Mouse (Mus musculus) liver, embryonic 15.5 days (tissue): Measurements from ENCODE around the gene Kdm4c. TPM values are rescaled to one million over a fixed set of nuclear protein-coding genes. Genes with fewer than 3 reads are reported as not detected.
"Not testable (repeated sequence)": the region's sequence is repeated elsewhere in the genome, so short reads cannot be mapped to it uniquely, and the experiment has no call there.

Experiments
- ATAC-seq: fragments of 200-750 bp; cut with Nextera tagmentation; 2 replicates; pipeline ENCODE4 v1.8.0; 2017; ENCODE audit warnings: moderate number of reproducible peaks, mild to moderate bottlenecking, moderate library complexity; ENCODE audit not compliant: insufficient read depth
- H3K27ac ChIP-seq: fragments of 300-500 bp; sonication (generic); replicated peaks from 2 replicates; pipeline ENCODE4 v1.5.1; 2015; ENCODE audit warnings: mild to moderate bottlenecking, inconsistent platforms
- H3K27me3 ChIP-seq: fragments of 300-500 bp; sonication (generic); 2 replicates; pipeline ENCODE4 v1.6.1; 2015; ENCODE audit warnings: mild to moderate bottlenecking, inconsistent platforms
- H3K36me3 ChIP-seq: fragments of 300-500 bp; sonication (generic); replicated peaks from 2 replicates; pipeline ENCODE4 v1.6.1; 2015; ENCODE audit warnings: moderate library complexity, mild to moderate bottlenecking, inconsistent platforms
- H3K4me1 ChIP-seq: fragments of 300-500 bp; sonication (generic); replicated peaks from 2 replicates; pipeline ENCODE4 v1.6.1; 2015; ENCODE audit warnings: inconsistent platforms
- H3K4me2 ChIP-seq: fragments of 300-500 bp; sonication (generic); 2 replicates; pipeline ENCODE4 v1.6.1; 2015; ENCODE audit warnings: moderate library complexity, mild to moderate bottlenecking, inconsistent platforms
- H3K4me3 ChIP-seq: fragments of 300-500 bp; sonication (generic); replicated peaks from 2 replicates; pipeline ENCODE4 v1.5.1; 2015; ENCODE audit warnings: mild to moderate bottlenecking, inconsistent platforms
- H3K9ac ChIP-seq: fragments of 300-500 bp; sonication (generic); 2 replicates; pipeline ENCODE4 v1.6.1; 2015; ENCODE audit warnings: moderate library complexity, mild to moderate bottlenecking, inconsistent platforms
- H3K9me3 ChIP-seq: fragments of 300-500 bp; sonication (generic); replicated peaks from 2 replicates; pipeline ENCODE4 v1.6.1; 2016; ENCODE audit warnings: inconsistent platforms
- WGBS: fragments of 180-500 bp; shearing (Covaris S2); methylation state at CpG from one replicate; pipeline ENCODE4 v1.1.7; 2015; ENCODE audit warnings: mixed read lengths; ENCODE audit not compliant: insufficient replicate concordance; 5-methylcytosine and 5-hydroxymethylcytosine counted together
- polyA plus RNA-seq: library from polyadenylated mRNA; unstranded; fragments of >200 nt; fragmentation: Nextera tagmentation; extraction: Ambion mirVana; gene quantifications from 2 replicates; pipeline ENCODE4 v1.2.1, GENCODE M21; 2015

Kdm4c gene
- polyA plus RNA-seq, 1 experiment from 2014 or later, result 4.6 TPM

- Histone ChIP-seq H3K4me1 (no peaks in the 10 kb centered on the region), H3K4me2 (no peak overlapping the region), H3K27me3 (no peaks in the 10 kb centered on the region), H3K9ac (no peak overlapping the region), H3K36me3 (peaks cover 3% of the 10 kb centered on the region; the same call in 1 of the 2 replicates), H3K27ac (no peak overlapping the region), H3K4me3 (no peak overlapping the region), H3K9me3 (no peaks in the 10 kb centered on the region)
- 71% methylated on average over 2 of the region's 2 CpGs for WGBS
- ATAC-seq, result no peak
Measured at GRCm38 (mm10) chr4:74312858-74313257, 70.6 kb downstream of the Kdm4c start.

- no peak for ATAC-seq
- Histone ChIP-seq H3K36me3 (peaks cover 3% of the 10 kb centered on the region; the same call in 1 of the 2 replicates), H3K9ac (no peak overlapping the region), H3K27ac (no peak overlapping the region), H3K4me2 (no peak overlapping the region), H3K27me3 (no peaks in the 10 kb centered on the region), H3K9me3 (no peaks in the 10 kb centered on the region), H3K4me1 (no peaks in the 10 kb centered on the region), H3K4me3 (no peak overlapping the region)
- 86% methylated on average over 5 of the region's 5 CpGs for WGBS
Measured at GRCm38 (mm10) chr4:74315388-74315787, 73.1 kb downstream of the Kdm4c start.

GRCm38 (mm10) chr4:74319313-74319712 is 77.0 kb downstream of the Kdm4c start:
- Histone ChIP-seq H3K36me3 (peaks cover 3% of the 10 kb centered on the region; the same call in 1 of the 2 replicates), H3K4me1 (no peaks in the 10 kb centered on the region), H3K4me2 (no peak overlapping the region), H3K9me3 (no peaks in the 10 kb centered on the region), H3K9ac (no peak overlapping the region), H3K27ac (no peak overlapping the region), H3K4me3 (no peak overlapping the region), H3K27me3 (no peaks in the 10 kb centered on the region)
- 78% methylated on average over 1 of the region's 1 CpGs for WGBS
- no peak for ATAC-seq

- Histone ChIP-seq H3K4me3 (no peak overlapping the region), H3K4me2 (no peak overlapping the region), H3K9ac (no peak overlapping the region), H3K27me3 (no peaks in the 10 kb centered on the region), H3K27ac (no peak overlapping the region), H3K36me3 (peaks cover 4% of the 10 kb centered on the region; the same call in 1 of the 2 replicates), H3K4me1 (no peaks in the 10 kb centered on the region), H3K9me3 (no peaks in the 10 kb centered on the region)
- no peak for ATAC-seq
- 68% methylated on average over 4 of the region's 4 CpGs for WGBS
Measured at GRCm38 (mm10) chr4:74357479-74357878, 115.2 kb downstream of the Kdm4c start.

- no peak for ATAC-seq
- Histone ChIP-seq H3K9ac (no peak overlapping the region), H3K4me2 (no peak overlapping the region), H3K27me3 (no peaks in the 10 kb centered on the region), H3K4me3 (no peak overlapping the region), H3K27ac (no peak overlapping the region), H3K9me3 (no peaks in the 10 kb centered on the region), H3K4me1 (no peaks in the 10 kb centered on the region), H3K36me3 (no peaks in the 10 kb centered on the region; the same call in 1 of the 2 replicates)
- 85% methylated on average over 3 of the region's 3 CpGs for WGBS
Measured at GRCm38 (mm10) chr4:74360274-74360673, 118.0 kb downstream of the Kdm4c start.

GRCm38 (mm10) chr4:74386583-74386982 is 144.3 kb downstream of the Kdm4c start:
- no peaks in the 10 kb centered on the region for H3K36me3 ChIP-seq
- H3K27ac ChIP-seq, result no peak overlapping the region
- no peak overlapping the region for H3K4me2 ChIP-seq
- no peak for ATAC-seq
- H3K9me3 ChIP-seq, result no peaks in the 10 kb centered on the region
- no peak overlapping the region for H3K4me3 ChIP-seq
- no peaks in the 10 kb centered on the region for H3K27me3 ChIP-seq
- H3K4me1 ChIP-seq, result no peaks in the 10 kb centered on the region
- no peak overlapping the region for H3K9ac ChIP-seq
- WGBS, result 56% methylated on average over 4 of the region's 4 CpGs

- Histone ChIP-seq H3K4me2 (no peak overlapping the region), H3K4me3 (no peak overlapping the region), H3K4me1 (no peaks in the 10 kb centered on the region), H3K9ac (no peak overlapping the region), H3K27ac (no peak overlapping the region), H3K9me3 (no peaks in the 10 kb centered on the region), H3K27me3 (no peaks in the 10 kb centered on the region), H3K36me3 (no peaks in the 10 kb centered on the region)
- 73% methylated on average over 2 of the region's 2 CpGs for WGBS
- ATAC-seq, result no peak
Measured at GRCm38 (mm10) chr4:74393162-74393561, 150.9 kb downstream of the Kdm4c start.

- Histone ChIP-seq H3K27ac (no peak overlapping the region), H3K4me1 (no peaks in the 10 kb centered on the region), H3K27me3 (no peaks in the 10 kb centered on the region), H3K4me2 (no peak overlapping the region), H3K36me3 (0 out of 2 replicates have a peak, but pooled peaks cover 3% of the 10 kb centered on the region), H3K9ac (no peak overlapping the region), H3K4me3 (no peak overlapping the region), H3K9me3 (no peaks in the 10 kb centered on the region)
- 76% methylated on average over 5 of the region's 5 CpGs for WGBS
- ATAC-seq, result no peak
Measured at GRCm38 (mm10) chr4:74396562-74396961, 154.3 kb downstream of the Kdm4c start.

GRCm38 (mm10) chr4:74401617-74402313 is 159.5 kb downstream of the Kdm4c start:
- not testable (repeated sequence) for ATAC-seq, H3K4me3 ChIP-seq
- 82% methylated on average over 7 of the region's 7 CpGs for WGBS

GRCm38 (mm10) chr4:74408731-74409130 is 166.4 kb downstream of the Kdm4c start:
- no peak overlapping the region for H3K4me3 ChIP-seq
- no peaks in the 10 kb centered on the region for H3K9me3 ChIP-seq
- no peaks in the 10 kb centered on the region for H3K4me1 ChIP-seq
- H3K36me3 ChIP-seq, result peaks cover 18% of the 10 kb centered on the region
- no peak overlapping the region for H3K27ac ChIP-seq
- WGBS, result 71% methylated on average over 1 of the region's 1 CpGs
- H3K4me2 ChIP-seq, result no peak overlapping the region
- ATAC-seq, result no peak
- no peaks in the 10 kb centered on the region for H3K27me3 ChIP-seq
- no peak overlapping the region for H3K9ac ChIP-seq

More at GRCm38 (mm10) chr4:74401617-74402313, 159.5 kb downstream of the Kdm4c start:
- H3K27me3 ChIP-seq, H3K4me1 ChIP-seq, H3K4me2 ChIP-seq, H3K9ac ChIP-seq, H3K9me3 ChIP-seq, H3K27ac ChIP-seq: not testable (repeated sequence)
- peaks cover 21% of the 10 kb centered on the region for H3K36me3 ChIP-seq

GRCm38 (mm10) chr4:74419794-74420193 is 177.5 kb downstream of the Kdm4c start:
- no peak overlapping the region for H3K4me3 ChIP-seq
- no peaks in the 10 kb centered on the region for H3K36me3 ChIP-seq
- ATAC-seq, result no peak
- no peak overlapping the region for H3K4me2 ChIP-seq
- WGBS, result 18% methylated on average over 1 of the region's 1 CpGs
- H3K4me1 ChIP-seq, result no peaks in the 10 kb centered on the region
- no peak overlapping the region for H3K9ac ChIP-seq
- no peaks in the 10 kb centered on the region for H3K9me3 ChIP-seq
- H3K27ac ChIP-seq, result no peak overlapping the region
- H3K27me3 ChIP-seq, result no peaks in the 10 kb centered on the region
